Mouse (Mus musculus): ENCODE data around the gene Rfng.

- TF ChIP-seq POLR2A (IDR thresholded peaks at IDR 0.05; ENCODE audit: insufficient read length, low read depth) (no peak), USF1 (IDR thresholded peaks at IDR 0.05; ENCODE audit: low read depth) (no peak), MAX (IDR thresholded peaks at IDR 0.05; ENCODE audit: low read depth) (no peak), E2F4 (IDR thresholded peaks at IDR 0.05; ENCODE audit: insufficient read depth) (no peak)
These were observed 21.6 kb upstream of the Rfng start for GRCm38 (mm10) chr11:120805375-120806298.

Measured in myocyte (in vitro differentiated cells).